22 mouse cellular contexts compared by ENCODE assay signal in the genomic region with DNA sequence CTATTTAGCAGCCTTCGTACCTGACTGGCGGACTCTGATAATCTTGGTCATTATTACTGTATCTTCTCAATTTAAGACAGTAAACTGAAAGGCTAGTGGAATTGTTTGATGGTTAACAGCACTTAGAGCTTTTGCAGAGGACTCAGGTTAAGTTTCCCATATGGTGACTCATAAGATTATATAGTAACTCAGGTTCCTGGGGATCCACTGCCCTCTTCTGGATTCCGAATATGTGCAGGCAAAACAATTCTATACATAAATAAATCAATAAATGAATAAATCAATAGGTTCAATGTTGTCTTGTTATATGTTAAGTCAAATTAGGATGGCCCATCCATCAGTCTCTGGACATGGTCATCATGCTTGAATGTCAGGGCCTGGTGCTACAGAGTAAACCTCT.
DNase-seq lines count a peak whose midpoint lies in the region; ATAC-seq and TF ChIP-seq lines count a peak whose summit lies in the region.
"Had no signal": no experiment of that assay in that cellular context is flagged by ENCODE, and none has a peak within 500 bp of the region (broad histone marks: within the 10 kb centered on the region; RNA-seq: fewer than 3 reads in every experiment).

No protein-coding gene starts in this region.

- no peaks in the 10 kb centered on the region for H3K27me3 ChIP-seq in hindbrain, postnatal 0 days (ENCODE audit: insufficient read depth, low read length)
- H3K27me3 ChIP-seq in hindbrain, embryonic 10.5 days (ENCODE audit: insufficient read depth, poor library complexity, severe bottlenecking) = no peaks in the 10 kb centered on the region
- no peaks in the 10 kb centered on the region for H3K27me3 ChIP-seq in lung, embryonic 14.5 days (ENCODE audit: insufficient read depth, low read length)
- H3K27me3 ChIP-seq in CH12.LX (replicated peaks) (no peaks in the 10 kb centered on the region), Patski (no peaks in the 10 kb centered on the region)
- H3K27me3 ChIP-seq: forebrain, embryonic 13.5 days; heart, embryonic 15.5 days; hindbrain, embryonic 15.5 days; limb, embryonic 15.5 days; lung, embryonic 15.5 days had no signal

- TF ChIP-seq RAD21 in CH12.LX (IDR thresholded peaks at IDR 0.05; ENCODE audit: low read depth, low read length) = peak; percentile 37

- no peak overlapping the region for H3K9ac ChIP-seq in hindbrain, postnatal 0 days (replicated peaks; ENCODE audit: low read length)
- H3K9ac ChIP-seq in lung, embryonic 14.5 days = no peak overlapping the region
- H3K9ac ChIP-seq in CH12.LX (ENCODE audit: insufficient read depth, low read depth) = no peak overlapping the region
- H3K9ac ChIP-seq: forebrain, embryonic 13.5 days; heart, embryonic 15.5 days; hindbrain, embryonic 15.5 days; limb, embryonic 15.5 days; liver, embryonic 14.5 days; lung, embryonic 15.5 days had no signal

- CTCF ChIA-PET in Patski (lab: Charles Lee) = interaction anchor here (0.8 to 1.4 kb wide), 9 partner anchors 15 to 73 kb away, joined by 3 to 6 read pairs (median 3); no protein-coding TSS in a partner anchor

- 90% methylated on average over 3 of the region's 3 CpGs for WGBS in hindbrain, postnatal 0 days
- WGBS in hindbrain, embryonic 10.5 days = 92% methylated on average over 3 of the region's 3 CpGs
- 83% methylated on average over 3 of the region's 3 CpGs for WGBS in lung, embryonic 14.5 days

- in situ Hi-C loops in CH12.LX (cut with MboI; ENCODE audit: low pct_ligation_motif_present, low pct_unique_long_range_greater_than_20kb, low sequenced_read_pairs) (loop anchor here (10.0 kb wide), 2 partner anchors 59 to 189 kb away; partner anchors contain the start of gene Gnaq), Patski (cut with MboI; ENCODE audit: low pct_unique_long_range_greater_than_20kb) (loop anchor here (5.0 kb wide), 2 partner anchors 187 to 262 kb away; no protein-coding TSS in a partner anchor)

- dilution Hi-C loops in CH12.LX (cut with MboI; ENCODE audit: extremely low pct_ligation_motif_present, extremely low pct_unique_long_range_greater_than_20kb, low sequenced_read_pairs) = no loop called here

- no peak overlapping the region for H3K4me3 ChIP-seq in hindbrain, postnatal 0 days (ENCODE audit: low read length)
- H3K4me3 ChIP-seq in hindbrain, embryonic 10.5 days = no peak overlapping the region
- H3K4me3 ChIP-seq in lung, embryonic 14.5 days (ENCODE audit: low read depth, low read length) = no peak overlapping the region
- no peak overlapping the region for H3K4me3 ChIP-seq in CH12.LX (replicated peaks in 1 of 3; ENCODE audit: low read depth in 2 of 3, low read length in 2 of 3, poor library complexity in 1 of 3)
- H3K4me3 ChIP-seq: forebrain, embryonic 13.5 days; heart, embryonic 15.5 days; hindbrain, embryonic 15.5 days; limb, embryonic 15.5 days; lung, embryonic 15.5 days had no signal

- peak; percentile 27 for DNase-seq in hindbrain, postnatal 0 days (ENCODE audit: low spot score)
- DNase-seq in hindbrain, embryonic 10.5 days (ENCODE audit: low spot score) = no peak
- DNase-seq in lung, embryonic 14.5 days = no peak
- no peak for DNase-seq in lung, postnatal 14 days
- DNase-seq in CH12.LX (ENCODE audit: extremely low read depth) = no peak
- DNase-seq in Patski (ENCODE audit: low read depth, low spot score) = no peak
- no peak for DNase-seq in natural killer cell, adult 2 months (ENCODE audit: low spot score in 2 of 2)
- no peak for DNase-seq in kidney, adult 11 months
- DNase-seq: adrenal gland, postnatal 25 days; cerebellum, adult 9-10 months; gastrocnemius, postnatal 14 days; heart, postnatal 36 days; kidney, adult 18-20 months; kidney, postnatal 14 days; left cerebral cortex, postnatal 4 days; lung, postnatal 4 days had no signal

- H3K4me2 ChIP-seq in hindbrain, postnatal 0 days (ENCODE audit: low read depth, low read length) = no peak overlapping the region
- H3K4me2 ChIP-seq in lung, embryonic 14.5 days = no peak overlapping the region
- H3K4me2 ChIP-seq in CH12.LX (ENCODE audit: insufficient read depth, low read depth, poor library complexity, severe bottlenecking) = no peak overlapping the region
- H3K4me2 ChIP-seq: forebrain, embryonic 13.5 days; heart, embryonic 15.5 days; hindbrain, embryonic 15.5 days; limb, embryonic 15.5 days; lung, embryonic 15.5 days had no signal

- no peaks in the 10 kb centered on the region for H3K79me2 ChIP-seq in CH12.LX (replicated peaks; ENCODE audit: control insufficient read depth, extremely low read depth, insufficient read depth, poor library complexity, severe bottlenecking)

- no peak for ATAC-seq in hindbrain, postnatal 0 days
- no peak for ATAC-seq in lung, embryonic 14.5 days (ENCODE audit: insufficient read depth)
- ATAC-seq in Patski = no peak
- ATAC-seq: forebrain, embryonic 13.5 days had no signal

- TF ChIP-seq CTCF in hindbrain, postnatal 0 days (IDR thresholded peaks at IDR 0.05; ENCODE audit: low read depth) = no peak
- 0 out of 2 replicates have a peak, but pooled peaks have one; percentile 12 for TF ChIP-seq CTCF in lung, embryonic 14.5 days (IDR thresholded peaks at IDR 0.05; ENCODE audit: low read depth)
- TF ChIP-seq CTCF in CH12.LX (conservative IDR thresholded peaks at IDR 0.05 in 1 of 2, IDR thresholded peaks at IDR 0.05 in 1 of 2; ENCODE audit: low read depth in 2 of 2, low read length in 2 of 2) = peak in 1 of 2 experiments; percentile 28; a peak in 1 of 4 replicates
- peak; percentile 61 for TF ChIP-seq CTCF in Patski (IDR thresholded peaks at IDR 0.05)

- no peak overlapping the region for H3K27ac ChIP-seq in hindbrain, postnatal 0 days
- no peak overlapping the region for H3K27ac ChIP-seq in hindbrain, embryonic 10.5 days
- H3K27ac ChIP-seq in lung, embryonic 14.5 days (ENCODE audit: low read depth) = no peak overlapping the region
- H3K27ac ChIP-seq in CH12.LX (ENCODE audit: insufficient read depth, low read depth) = no peak overlapping the region
- H3K27ac ChIP-seq: forebrain, embryonic 13.5 days; heart, embryonic 15.5 days; hindbrain, embryonic 15.5 days; limb, embryonic 15.5 days; liver, embryonic 14.5 days; lung, embryonic 15.5 days had no signal

- H3K36me3 ChIP-seq in hindbrain, postnatal 0 days (ENCODE audit: insufficient read depth, low read length) = no peaks in the 10 kb centered on the region
- 0 out of 2 replicates have a peak, but pooled peaks cover 6% of the 10 kb centered on the region for H3K36me3 ChIP-seq in hindbrain, embryonic 10.5 days
- no peaks in the 10 kb centered on the region for H3K36me3 ChIP-seq in lung, embryonic 14.5 days (ENCODE audit: insufficient read depth)
- H3K36me3 ChIP-seq in CH12.LX (replicated peaks in 1 of 2; ENCODE audit: control insufficient read depth in 1 of 2, insufficient read depth in 1 of 2, low read length in 1 of 2) = peaks cover 0 to 15% of the 10 kb centered on the region in 2 experiments
- H3K36me3 ChIP-seq: heart, embryonic 15.5 days; hindbrain, embryonic 15.5 days; limb, embryonic 15.5 days; lung, embryonic 15.5 days had no signal

- no peak for TF ChIP-seq EP300 in CH12.LX (IDR thresholded peaks at IDR 0.05; ENCODE audit: low read length)

- peaks cover 19% of the 10 kb centered on the region for H3K4me1 ChIP-seq in hindbrain, postnatal 0 days (ENCODE audit: insufficient read depth, low read length)
- H3K4me1 ChIP-seq in hindbrain, embryonic 10.5 days (replicated peaks) = peaks cover 25% of the 10 kb centered on the region
- H3K4me1 ChIP-seq in lung, embryonic 14.5 days (ENCODE audit: insufficient read depth) = peaks cover 19% of the 10 kb centered on the region
- H3K4me1 ChIP-seq in CH12.LX (ENCODE audit: control insufficient read depth in 1 of 2, insufficient read depth in 2 of 2) = peaks cover 7 to 71% of the 10 kb centered on the region in 2 experiments; a peak in 3 of 4 replicates

- H3K9me3 ChIP-seq in hindbrain, postnatal 0 days (ENCODE audit: low read length) = no peaks in the 10 kb centered on the region
- no peaks in the 10 kb centered on the region for H3K9me3 ChIP-seq in hindbrain, embryonic 10.5 days
- no peaks in the 10 kb centered on the region for H3K9me3 ChIP-seq in lung, embryonic 14.5 days (ENCODE audit: low read depth, low read length)
- H3K9me3 ChIP-seq in CH12.LX (replicated peaks; ENCODE audit: low read length) = no peaks in the 10 kb centered on the region
- H3K9me3 ChIP-seq: forebrain, embryonic 13.5 days; heart, embryonic 15.5 days; hindbrain, embryonic 15.5 days; limb, embryonic 15.5 days; lung, embryonic 15.5 days had no signal

- TF ChIP-seq POLR2A in CH12.LX (IDR thresholded peaks at IDR 0.05; ENCODE audit: low read depth, low read length) = no peak

- POLR2A ChIA-PET in Patski (lab: Charles Lee) = no interaction called here

TF ChIP-seq in CH12.LX, 34 proteins besides CTCF, POLR2A, EP300 and RAD21:
- TF ChIP-seq UBTF (IDR thresholded peaks at IDR 0.05; ENCODE audit: low read depth, low read length) (no peak), USF1 (IDR thresholded peaks at IDR 0.05; ENCODE audit: low read depth, low read length) (no peak), BHLHE40 (IDR thresholded peaks at IDR 0.05; ENCODE audit: low read depth, low read length) (no peak), MAZ (IDR thresholded peaks at IDR 0.05; ENCODE audit: low read depth, low read length) (no peak), SIN3A (IDR thresholded peaks at IDR 0.05; ENCODE audit: low read length) (no peak), JUND (conservative IDR thresholded peaks at IDR 0.05; ENCODE audit: low read depth, low read length) (no peak), CHD2 (IDR thresholded peaks at IDR 0.05; ENCODE audit: low read length) (no peak), ZKSCAN1 (IDR thresholded peaks at IDR 0.05; ENCODE audit: borderline replicate concordance, low read depth, low read length) (no peak), ETS1 (conservative IDR thresholded peaks at IDR 0.05; ENCODE audit: low read depth, low read length) (no peak), GABPA (IDR thresholded peaks at IDR 0.05; ENCODE audit: insufficient replicate concordance, low read depth, low read length) (no peak), CHD1 (IDR thresholded peaks at IDR 0.05; ENCODE audit: low read depth, low read length) (no peak), POLR2AphosphoS2 (IDR thresholded peaks at IDR 0.05; ENCODE audit: low read depth, low read length) (no peak), KAT2A (IDR thresholded peaks at IDR 0.05; ENCODE audit: insufficient replicate concordance, low read length) (no peak)
